Mouse (Mus musculus): Measurements from ENCODE around the gene Hdac4. TPM values are rescaled to one million over a fixed set of nuclear protein-coding genes. Genes with fewer than 3 reads are reported as not detected.

Gene Hdac4
- polyA plus RNA-seq, 1 experiment from 2014 or later = 6.4 TPM

DNA sequence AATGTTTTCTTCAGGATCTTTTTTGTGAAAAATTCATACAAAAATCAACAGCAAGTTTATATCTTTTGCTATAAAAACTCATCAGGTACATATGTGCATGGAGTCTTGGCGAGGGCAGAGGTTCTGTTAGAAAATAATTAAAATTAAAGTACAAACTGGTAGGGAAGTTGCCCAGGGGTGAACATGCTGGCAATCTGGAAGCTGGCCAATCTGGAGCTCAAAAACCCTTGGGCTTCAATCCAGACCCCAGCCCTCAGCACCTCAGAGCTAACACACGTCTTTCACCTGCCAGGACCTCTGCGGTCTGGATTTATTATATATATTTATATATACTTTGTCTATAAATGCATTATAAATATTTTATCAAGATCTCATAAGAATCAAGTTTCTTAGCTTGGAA lies 263.7 kb downstream of the Hdac4 start:
- WGBS (ENCODE audit: insufficient replicate concordance) = 77% methylated on average over 3 of the region's 3 CpGs

DNA sequence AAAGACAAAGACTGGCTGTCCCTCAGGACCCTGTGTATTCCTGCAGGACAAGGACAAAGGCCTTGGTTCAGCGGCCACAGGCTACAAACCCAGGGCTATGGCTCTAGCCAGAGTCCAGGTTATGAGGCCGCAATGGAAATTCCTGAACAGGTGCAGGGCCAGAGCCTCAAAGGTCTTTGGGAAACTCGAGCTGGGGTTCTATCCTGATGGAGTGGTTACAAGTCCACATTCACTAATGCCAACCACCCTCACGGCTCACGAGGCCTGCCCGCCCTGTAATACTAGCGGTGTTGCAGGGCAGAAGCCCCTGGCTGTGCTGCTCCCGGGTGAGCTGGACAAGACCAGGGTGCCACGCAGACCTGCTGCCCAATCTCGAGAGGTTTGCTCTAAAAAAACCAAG lies 264.3 kb downstream of the Hdac4 start:
- no peaks in the 10 kb centered on the region for H3K4me1 ChIP-seq
- H3K4me2 ChIP-seq = no peak overlapping the region
- ATAC-seq = no peak
- WGBS (ENCODE audit: insufficient replicate concordance) = 83% methylated on average over 10 of the region's 10 CpGs
- H3K36me3 ChIP-seq = peaks cover 39% of the 10 kb centered on the region
- H3K27ac ChIP-seq = no peak overlapping the region
- H3K27me3 ChIP-seq (replicated peaks) = no peaks in the 10 kb centered on the region
- no peaks in the 10 kb centered on the region for H3K9me3 ChIP-seq (replicated peaks)
- no peak overlapping the region for H3K9ac ChIP-seq
- no peak overlapping the region for H3K4me3 ChIP-seq

More for the DNA sequence above, 263.7 kb downstream of the Hdac4 start:
- no peak overlapping the region for H3K27ac ChIP-seq
- no peaks in the 10 kb centered on the region for H3K27me3 ChIP-seq (replicated peaks)
- H3K9ac ChIP-seq = no peak overlapping the region
- H3K9me3 ChIP-seq (replicated peaks) = no peaks in the 10 kb centered on the region
- H3K36me3 ChIP-seq = peaks cover 39% of the 10 kb centered on the region
- ATAC-seq = no peak
- no peaks in the 10 kb centered on the region for H3K4me1 ChIP-seq
- no peak overlapping the region for H3K4me3 ChIP-seq
- H3K4me2 ChIP-seq = no peak overlapping the region

DNA sequence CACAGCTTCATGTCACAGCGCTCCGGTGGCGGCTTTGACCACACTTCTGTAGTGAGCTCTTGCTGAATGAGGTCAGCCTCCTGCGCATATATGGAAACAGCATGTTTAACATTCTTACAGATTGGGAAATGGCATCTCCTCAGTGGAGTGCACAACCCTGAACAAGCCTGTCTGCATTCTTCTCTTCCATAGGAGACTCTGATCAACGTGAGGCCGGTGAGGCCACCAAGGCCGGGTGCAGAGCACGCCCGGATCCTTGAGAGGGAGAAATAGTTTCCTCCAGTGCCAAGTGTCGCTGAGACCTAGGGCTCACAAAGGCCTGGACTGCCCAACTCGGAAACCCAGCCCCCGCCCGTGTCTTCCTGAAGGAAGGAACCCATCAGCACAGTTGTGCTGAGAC lies 266.4 kb downstream of the Hdac4 start:
- no peaks in the 10 kb centered on the region for H3K4me1 ChIP-seq
- peaks cover 29% of the 10 kb centered on the region for H3K36me3 ChIP-seq
- no peaks in the 10 kb centered on the region for H3K9me3 ChIP-seq (replicated peaks)
- no peak overlapping the region for H3K9ac ChIP-seq
- 86% methylated on average over 13 of the region's 13 CpGs for WGBS (ENCODE audit: insufficient replicate concordance)
- no peaks in the 10 kb centered on the region for H3K27me3 ChIP-seq (replicated peaks)
- ATAC-seq = no peak
- no peak overlapping the region for H3K4me3 ChIP-seq
- H3K27ac ChIP-seq = no peak overlapping the region
- no peak overlapping the region for H3K4me2 ChIP-seq

DNA sequence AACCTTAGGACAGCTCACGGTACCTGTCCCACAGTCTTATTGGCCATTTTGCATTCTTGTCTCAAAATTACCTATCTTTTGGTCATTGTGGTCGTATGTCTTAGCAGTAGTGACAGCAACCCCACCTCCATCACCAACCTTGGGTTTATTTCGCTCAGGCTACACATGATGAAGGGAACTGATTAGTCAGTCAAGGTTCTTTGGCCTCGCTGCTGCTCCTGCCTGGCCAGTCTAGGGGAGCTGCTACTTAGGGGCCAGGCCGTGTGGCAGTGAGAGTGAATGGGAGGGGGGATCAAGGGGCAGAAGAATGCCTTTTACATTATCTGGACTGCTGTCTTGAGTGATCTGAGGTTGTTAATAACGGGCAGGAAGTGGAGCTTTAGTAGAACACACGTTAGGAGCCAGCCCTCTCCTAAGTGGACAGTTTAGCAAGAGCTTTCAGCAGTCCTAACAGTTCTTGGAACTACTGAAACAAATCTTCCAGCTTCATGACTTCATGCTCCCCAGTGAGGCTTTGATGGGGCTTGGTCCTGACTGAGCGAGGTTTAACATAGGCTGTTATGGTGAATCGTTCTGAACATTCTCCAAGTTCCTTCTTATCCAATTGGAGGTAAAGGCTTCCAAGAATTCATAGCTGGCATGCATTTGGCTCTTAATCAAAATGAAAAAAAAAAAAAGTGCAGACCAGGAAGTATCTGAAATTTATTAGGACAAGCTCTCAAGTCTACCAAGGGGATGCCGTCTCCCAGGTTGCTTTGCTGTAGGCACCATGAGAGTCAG lies 267.8 kb downstream of the Hdac4 start:
- no peaks in the 10 kb centered on the region for H3K27me3 ChIP-seq (replicated peaks)
- peaks cover 16% of the 10 kb centered on the region; the same call in 1 of the 2 replicates for H3K36me3 ChIP-seq
- H3K9ac ChIP-seq = no peak overlapping the region
- 69% methylated on average over 10 of the region's 10 CpGs for WGBS (ENCODE audit: insufficient replicate concordance)
- H3K4me2 ChIP-seq = no peak overlapping the region
- no peaks in the 10 kb centered on the region for H3K9me3 ChIP-seq (replicated peaks)
- H3K4me1 ChIP-seq = no peaks in the 10 kb centered on the region
- H3K4me3 ChIP-seq = no peak overlapping the region
- ATAC-seq = no peak
- no peak overlapping the region for H3K27ac ChIP-seq

DNA sequence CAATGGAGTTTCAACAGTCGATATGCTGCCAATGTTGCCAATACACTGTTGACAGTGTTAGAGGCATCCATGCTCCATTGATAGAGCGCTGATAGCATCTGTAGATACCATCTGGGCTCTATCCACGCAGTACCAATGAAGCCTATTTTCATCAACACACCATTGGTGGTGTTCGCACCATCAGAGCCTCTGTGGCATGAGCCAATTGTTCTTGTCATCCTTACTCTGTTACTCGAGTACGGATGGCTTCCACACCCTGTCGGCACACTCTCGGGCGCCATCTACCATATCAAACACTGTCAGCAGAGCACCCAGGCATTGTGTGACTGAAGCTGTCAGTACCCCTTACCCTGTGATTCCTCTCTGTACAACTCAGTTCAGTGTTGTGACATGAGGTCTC lies 271.9 kb downstream of the Hdac4 start:
- 79% methylated on average over 9 of the region's 9 CpGs for WGBS (ENCODE audit: insufficient replicate concordance)
- Histone ChIP-seq H3K4me1 (peaks cover 9% of the 10 kb centered on the region; the same call in 1 of the 2 replicates), H3K36me3 (0 out of 2 replicates have a peak, but pooled peaks cover under 1% of the 10 kb centered on the region), H3K4me3 (no peak overlapping the region), H3K9ac (no peak overlapping the region), H3K4me2 (no peak overlapping the region), H3K27me3 (replicated peaks) (no peaks in the 10 kb centered on the region), H3K27ac (no peak overlapping the region), H3K9me3 (replicated peaks) (no peaks in the 10 kb centered on the region)
- no peak for ATAC-seq

DNA sequence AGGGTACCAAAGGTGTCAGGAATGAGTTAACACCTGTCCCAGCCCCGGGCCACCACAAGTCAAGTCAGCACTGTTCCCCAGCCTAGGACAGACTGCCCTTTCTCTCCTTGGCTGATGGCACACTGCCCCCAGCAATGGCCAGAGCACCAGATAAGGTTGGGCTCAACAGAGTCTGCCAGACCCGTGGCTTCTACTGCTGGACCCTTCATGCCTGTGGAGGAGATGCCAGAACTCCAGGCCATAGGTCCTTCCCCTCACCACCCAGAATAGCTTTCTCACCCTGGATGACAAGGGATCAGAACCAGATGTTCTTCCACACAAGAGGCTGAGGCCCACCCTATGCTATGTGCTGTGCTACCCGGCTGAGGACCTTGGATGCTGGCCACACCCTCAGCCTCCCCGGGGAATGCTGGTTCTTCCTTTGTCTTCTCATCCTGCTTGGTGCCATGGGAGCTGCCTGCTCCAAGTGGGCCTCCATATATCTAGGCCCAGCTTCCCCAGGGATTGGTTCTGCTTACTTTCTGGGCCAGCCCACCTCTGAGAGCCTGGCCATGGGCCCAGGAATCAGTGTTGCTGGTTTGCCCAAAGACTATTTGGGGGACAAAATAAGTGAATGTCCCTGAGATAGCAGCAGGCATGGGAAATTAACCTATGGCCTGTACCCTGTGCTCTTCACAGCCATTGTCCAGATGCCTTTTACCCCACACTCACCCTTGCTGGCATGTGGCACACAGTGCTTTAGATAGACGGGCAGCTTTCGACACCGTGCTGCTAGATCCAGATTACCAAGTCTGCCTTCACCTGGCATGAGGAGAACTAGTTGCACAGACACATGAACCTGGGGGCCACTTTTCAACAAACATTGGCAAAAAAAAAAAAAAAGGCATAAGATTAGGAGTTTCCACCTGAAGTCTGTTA lies 273.0 kb downstream of the Hdac4 start:
- ATAC-seq = no peak
- no peaks in the 10 kb centered on the region for H3K9me3 ChIP-seq (replicated peaks)
- WGBS (ENCODE audit: insufficient replicate concordance) = 66% methylated on average over 7 of the region's 7 CpGs
- H3K27me3 ChIP-seq (replicated peaks) = no peaks in the 10 kb centered on the region
- no peak overlapping the region for H3K27ac ChIP-seq
- no peak overlapping the region for H3K4me2 ChIP-seq
- no peak overlapping the region for H3K9ac ChIP-seq
- no peak overlapping the region for H3K4me3 ChIP-seq
- no peaks in the 10 kb centered on the region for H3K36me3 ChIP-seq
- peaks cover 9% of the 10 kb centered on the region; the same call in 1 of the 2 replicates for H3K4me1 ChIP-seq

DNA sequence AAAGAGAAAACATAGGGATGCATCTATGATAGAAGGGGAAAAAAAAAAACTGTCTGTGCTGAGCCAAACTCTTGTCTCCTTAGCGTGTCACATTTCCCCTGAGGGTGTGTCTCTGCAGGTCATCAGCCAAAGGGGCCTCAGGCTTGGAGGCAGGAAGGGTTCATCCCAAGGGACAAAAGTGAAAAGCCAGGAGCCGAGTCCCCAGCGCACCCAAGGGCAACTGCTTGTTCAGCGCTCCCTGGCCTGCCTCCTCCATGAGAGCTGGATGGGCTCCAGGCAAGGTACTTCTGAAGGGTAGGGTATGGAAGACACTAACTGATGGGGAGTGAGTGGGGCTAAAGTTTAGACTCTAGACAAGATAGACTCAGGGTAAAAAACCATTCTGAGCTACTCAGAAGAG lies 273.8 kb downstream of the Hdac4 start:
- Histone ChIP-seq H3K9me3 (replicated peaks) (no peaks in the 10 kb centered on the region), H3K27ac (no peak overlapping the region), H3K9ac (no peak overlapping the region), H3K36me3 (no peaks in the 10 kb centered on the region), H3K27me3 (replicated peaks) (no peaks in the 10 kb centered on the region), H3K4me1 (peaks cover 9% of the 10 kb centered on the region; the same call in 1 of the 2 replicates), H3K4me2 (no peak overlapping the region), H3K4me3 (no peak overlapping the region)
- ATAC-seq = no peak
- 79% methylated on average over 4 of the region's 4 CpGs for WGBS (ENCODE audit: insufficient replicate concordance)

DNA sequence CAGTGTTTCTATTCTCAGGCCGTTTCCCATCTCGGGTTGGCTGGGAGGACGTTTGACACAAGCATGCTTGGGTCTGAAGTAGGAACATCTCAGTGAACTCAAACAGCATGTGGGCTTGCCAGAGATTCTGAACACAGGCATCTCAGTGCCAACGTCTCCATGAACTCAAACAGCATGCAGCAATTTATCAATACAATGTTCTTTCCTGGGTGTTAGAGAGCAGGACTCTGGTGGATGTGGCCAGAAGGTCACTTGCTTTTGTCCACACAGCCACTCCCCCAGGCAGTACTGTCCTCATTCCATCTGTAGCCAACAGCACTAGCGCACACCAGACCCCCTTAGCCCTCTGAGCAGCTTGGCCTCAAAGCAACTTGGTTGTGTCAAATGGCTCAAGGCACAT lies 274.2 kb downstream of the Hdac4 start:
- H3K4me3 ChIP-seq = no peak overlapping the region
- H3K9me3 ChIP-seq (replicated peaks) = no peaks in the 10 kb centered on the region
- H3K27me3 ChIP-seq (replicated peaks) = no peaks in the 10 kb centered on the region
- H3K36me3 ChIP-seq = no peaks in the 10 kb centered on the region
- H3K4me2 ChIP-seq = no peak overlapping the region
- H3K27ac ChIP-seq = no peak overlapping the region
- no peak overlapping the region for H3K9ac ChIP-seq
- H3K4me1 ChIP-seq = peaks cover 9% of the 10 kb centered on the region; the same call in 1 of the 2 replicates
- ATAC-seq = no peak
- WGBS (ENCODE audit: insufficient replicate concordance) = 59% methylated on average over 5 of the region's 5 CpGs

DNA sequence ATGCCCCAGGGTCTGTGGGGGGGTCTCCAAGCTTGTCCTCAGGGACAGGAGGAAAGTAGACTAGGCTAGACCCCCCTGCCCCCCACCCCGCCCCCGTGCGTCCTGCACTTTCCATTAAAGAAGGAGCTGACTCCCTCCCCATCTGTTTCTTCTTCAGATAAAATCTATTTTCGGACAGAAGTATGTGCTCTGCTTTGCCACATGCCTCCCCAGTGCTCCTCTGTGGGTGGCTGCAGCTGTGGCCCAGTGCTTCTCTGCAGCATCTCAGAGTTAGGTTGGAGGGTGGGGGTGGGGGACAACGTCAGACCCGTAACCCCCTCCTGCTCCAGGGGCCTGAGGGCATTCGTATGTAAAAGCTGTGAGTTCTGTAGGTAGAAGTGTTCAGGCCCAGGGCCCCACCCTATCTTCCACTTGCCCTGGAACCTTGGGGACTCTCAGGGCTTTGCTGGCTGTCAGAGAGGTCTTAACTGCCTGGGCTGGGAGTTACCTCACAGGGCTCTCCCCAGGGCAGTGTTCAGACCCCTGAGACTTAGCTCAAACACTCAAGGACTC lies 275.4 kb downstream of the Hdac4 start:
- no peaks in the 10 kb centered on the region for H3K36me3 ChIP-seq
- no peak overlapping the region for H3K9ac ChIP-seq
- H3K27me3 ChIP-seq (replicated peaks) = no peaks in the 10 kb centered on the region
- no peaks in the 10 kb centered on the region for H3K9me3 ChIP-seq (replicated peaks)
- H3K4me3 ChIP-seq = no peak overlapping the region
- WGBS (ENCODE audit: insufficient replicate concordance) = 45% methylated on average over 7 of the region's 7 CpGs
- ATAC-seq = no peak
- H3K4me2 ChIP-seq = no peak overlapping the region
- H3K27ac ChIP-seq = no peak overlapping the region
- H3K4me1 ChIP-seq = peaks cover 9% of the 10 kb centered on the region; the same call in 1 of the 2 replicates

DNA sequence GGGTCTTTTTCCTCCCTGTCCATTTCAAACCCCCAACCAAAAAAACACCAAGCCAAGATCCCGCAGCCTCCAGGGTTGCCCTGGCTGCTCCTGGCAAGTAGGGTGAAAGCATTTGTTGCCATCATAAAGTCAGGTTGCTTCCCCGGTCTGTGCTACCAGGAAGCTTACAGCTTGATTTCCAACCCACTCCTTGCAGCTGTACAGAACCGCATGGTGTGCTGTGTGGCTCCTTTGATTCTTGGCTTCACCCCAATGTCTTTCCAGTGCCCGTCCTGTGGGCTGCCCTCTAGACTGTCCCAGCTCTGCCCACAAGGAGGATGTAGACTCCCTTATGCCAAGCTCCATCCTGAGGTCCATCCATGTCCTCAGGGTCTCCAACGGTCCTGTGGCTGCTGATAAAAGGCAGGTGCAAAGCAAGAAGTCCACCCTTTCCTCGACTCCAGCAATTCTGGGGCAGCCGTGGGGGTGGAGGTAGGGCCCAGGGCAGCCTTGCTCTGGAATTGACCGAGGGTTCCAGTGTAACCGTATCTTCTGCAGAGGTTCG lies 277.2 kb downstream of the Hdac4 start:
- no peaks in the 10 kb centered on the region for H3K36me3 ChIP-seq
- WGBS (ENCODE audit: insufficient replicate concordance) = 72% methylated on average over 10 of the region's 10 CpGs

DNA sequence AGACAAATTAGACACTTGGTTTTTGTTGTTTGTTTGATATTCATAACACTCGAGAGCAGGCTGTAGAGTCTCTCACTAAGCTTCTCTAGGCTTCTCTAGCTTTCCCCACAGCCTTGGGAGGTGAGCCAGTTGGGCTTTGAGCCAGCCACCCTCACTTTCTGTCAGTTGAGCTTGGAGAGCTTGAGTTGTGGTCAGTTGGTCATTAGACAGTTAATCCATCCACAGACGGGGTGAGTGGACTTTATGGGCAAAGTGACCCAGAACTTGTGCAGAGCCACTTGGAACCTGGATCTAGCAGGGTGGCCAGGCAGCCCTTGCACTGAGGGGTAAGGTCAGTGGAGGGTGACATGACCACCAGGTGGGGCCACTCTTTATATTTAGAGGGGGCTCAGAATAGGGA lies 277.9 kb downstream of the Hdac4 start:
- peaks cover 9% of the 10 kb centered on the region; the same call in 1 of the 2 replicates for H3K4me1 ChIP-seq
- H3K36me3 ChIP-seq = no peaks in the 10 kb centered on the region
- H3K9me3 ChIP-seq (replicated peaks) = no peaks in the 10 kb centered on the region
- no peak overlapping the region for H3K27ac ChIP-seq
- WGBS (ENCODE audit: insufficient replicate concordance) = 50% methylated on average over 2 of the region's 2 CpGs
- H3K27me3 ChIP-seq (replicated peaks) = no peaks in the 10 kb centered on the region
- H3K4me2 ChIP-seq = no peak overlapping the region
- no peak overlapping the region for H3K9ac ChIP-seq
- no peak overlapping the region for H3K4me3 ChIP-seq
- ATAC-seq = no peak

More for the DNA sequence above, 277.2 kb downstream of the Hdac4 start:
- Histone ChIP-seq H3K4me3 (no peak overlapping the region), H3K9me3 (replicated peaks) (no peaks in the 10 kb centered on the region), H3K4me2 (no peak overlapping the region), H3K27ac (no peak overlapping the region), H3K9ac (no peak overlapping the region), H3K4me1 (peaks cover 9% of the 10 kb centered on the region; the same call in 1 of the 2 replicates), H3K27me3 (replicated peaks) (no peaks in the 10 kb centered on the region)
- ATAC-seq = no peak

Measured in liver, embryonic 12.5 days (tissue).